Mouse (Mus musculus): ENCODE measurements at regions not wholly inside any gene's neighbourhood (a gene's known extent, or its start where the extent isn't known, plus 50 kb on each side); places are given as distances from the start of the nearest gene placed in this dataset.

GRCm38 (mm10) chr2:128374926-128375325, 216.1 kb upstream of the Spdye4c start:
- no peak for DNase-seq

GRCm38 (mm10) chr2:128375827-128376226, 215.2 kb upstream of the Spdye4c start:
- no peak for DNase-seq

GRCm38 (mm10) chr2:128377176-128377575, 213.8 kb upstream of the Spdye4c start:
- DNase-seq, result no peak

DNA sequence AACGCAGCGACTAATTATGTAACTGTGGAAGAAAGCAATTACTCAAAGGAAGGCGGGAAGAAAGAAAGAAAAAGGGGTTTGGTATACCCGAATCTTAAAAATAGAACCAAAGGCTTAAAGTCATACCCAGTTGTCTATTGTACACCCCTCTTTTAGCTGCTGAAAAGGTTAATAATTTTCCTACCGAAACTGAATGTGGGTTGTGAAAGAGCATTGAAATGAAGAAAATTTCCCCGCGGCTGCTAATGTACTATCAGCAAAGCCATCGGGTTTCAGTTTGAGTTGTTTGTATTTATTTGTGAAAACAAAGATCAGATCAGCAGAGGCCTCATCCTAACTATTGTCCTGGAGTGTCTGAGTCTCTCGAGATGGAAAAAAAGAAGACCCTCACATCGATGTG, 213.3 kb upstream of the Spdye4c start:
- no peak for DNase-seq

DNA sequence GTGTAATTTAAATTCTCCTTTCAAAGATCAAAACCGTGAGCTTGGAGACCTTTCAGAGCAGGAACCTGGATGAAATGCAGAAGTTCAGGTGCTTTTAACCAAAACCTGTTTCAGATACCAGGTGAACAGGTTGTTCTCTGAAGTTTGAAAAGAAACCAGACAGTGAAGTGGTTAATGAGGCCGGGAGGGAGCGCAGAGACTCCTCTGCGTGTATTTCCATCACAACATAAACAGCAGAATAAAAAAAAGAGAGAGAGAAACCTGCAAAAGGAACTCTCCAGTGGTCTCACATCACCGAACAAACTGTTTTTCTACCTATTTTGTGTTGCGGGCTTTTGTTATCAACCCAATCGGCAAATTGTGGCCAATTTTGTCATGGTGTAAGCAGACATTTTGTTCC, 212.6 kb upstream of the Spdye4c start:
- no peak for DNase-seq

DNA sequence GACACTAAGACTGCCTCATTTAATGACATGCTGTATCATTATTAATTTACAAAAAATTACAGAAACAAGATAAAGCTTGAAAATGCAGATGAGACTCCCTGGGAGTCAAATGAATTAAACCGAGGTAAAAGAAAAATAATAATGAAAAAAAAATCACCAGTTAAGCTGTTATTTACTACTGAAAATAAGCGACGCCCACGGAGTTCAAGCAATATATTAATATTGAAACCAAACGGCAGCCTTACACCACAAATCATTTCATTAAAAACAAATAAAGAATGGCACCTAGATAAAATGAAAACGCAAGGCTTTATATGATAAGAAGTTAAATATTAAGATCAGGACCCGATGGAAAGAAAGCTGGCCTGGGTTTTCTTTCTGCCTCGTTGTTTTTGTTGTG, 211.9 kb upstream of the Spdye4c start:
- DNase-seq, result no peak

DNA sequence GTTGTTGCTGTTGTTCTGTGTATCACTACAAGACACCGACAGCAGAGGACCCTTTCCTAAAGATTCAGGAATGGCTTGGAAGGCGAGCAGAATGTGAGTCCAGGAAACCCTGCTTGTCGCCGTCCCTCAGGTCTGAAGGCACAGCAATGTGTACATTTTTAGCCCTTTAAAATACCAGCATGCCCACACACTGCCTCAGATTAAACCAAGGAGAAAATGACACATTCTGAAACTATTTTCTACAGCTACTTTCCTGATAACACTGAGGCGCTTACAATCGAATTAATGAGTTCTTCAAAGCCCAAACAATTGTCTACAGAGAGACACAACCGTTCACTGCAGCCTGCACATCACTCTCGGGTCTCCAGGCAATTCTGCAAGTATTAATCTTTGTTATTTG, 211.5 kb upstream of the Spdye4c start:
- no peak for DNase-seq

DNA sequence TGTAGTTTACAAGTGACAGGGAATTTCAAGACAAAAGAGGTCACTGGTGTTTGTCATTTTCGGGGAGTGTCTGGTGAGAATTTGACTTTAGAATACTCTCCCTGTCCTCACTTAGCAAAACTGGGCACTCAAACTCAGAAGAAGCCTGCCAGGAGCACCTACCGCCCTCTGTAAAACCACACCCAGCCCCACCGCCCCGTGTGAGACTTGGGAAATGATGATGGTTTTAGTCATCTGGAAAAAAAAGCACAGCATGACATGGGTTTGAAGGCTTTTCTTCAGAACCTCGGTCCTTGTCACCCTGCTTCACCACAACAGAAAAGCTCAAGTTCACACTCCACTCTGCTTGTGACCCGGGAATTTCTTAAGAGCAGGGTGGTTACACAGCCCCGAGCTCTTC, 210.4 kb upstream of the Spdye4c start:
- DNase-seq, result no peak

- no peak for DNase-seq
Observed at GRCm38 (mm10) chr2:128381684-128382205, 209.3 kb upstream of the Spdye4c start.

DNA sequence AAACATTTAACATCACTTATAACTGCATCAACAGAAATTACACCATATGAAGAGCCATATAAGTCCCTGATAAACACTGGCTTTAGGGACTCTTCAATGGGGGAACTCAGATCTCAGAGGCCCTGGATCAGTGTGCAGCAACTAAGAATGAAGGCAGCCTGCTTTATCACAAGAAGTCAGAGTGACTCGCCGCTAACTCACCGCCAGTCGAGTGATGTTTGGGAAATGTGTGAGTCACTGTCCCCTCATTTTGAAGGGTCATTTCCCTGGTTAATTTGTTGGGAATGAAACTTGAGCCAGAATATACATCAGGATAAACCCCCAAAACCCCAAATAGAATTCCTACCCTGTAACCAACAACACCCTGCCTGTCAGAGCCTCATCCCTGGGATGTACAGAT, 208.5 kb upstream of the Spdye4c start:
- DNase-seq, result no peak

DNA sequence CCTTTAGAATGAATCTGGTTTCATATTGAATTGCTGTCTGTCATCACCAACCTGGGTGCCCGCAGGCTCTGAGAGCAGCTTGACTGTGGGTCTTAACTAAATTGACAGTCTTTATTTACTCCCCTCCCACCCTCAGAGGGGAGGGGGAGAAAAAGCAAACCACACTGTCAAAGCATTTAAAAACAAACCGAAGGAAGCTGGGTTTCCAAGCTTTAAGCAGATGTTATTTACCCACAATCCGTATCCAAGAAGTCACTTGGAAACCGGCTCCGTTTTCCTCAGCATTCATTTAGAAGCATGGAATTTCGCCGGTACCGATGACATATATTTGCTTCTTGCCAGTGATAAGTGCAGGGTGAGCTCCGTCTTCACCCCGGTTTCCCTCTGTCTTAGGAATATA, 206.4 kb upstream of the Spdye4c start:
- DNase-seq, result no peak

GRCm38 (mm10) chr2:128386846-128387621, 204.0 kb upstream of the Spdye4c start:
- no peak for DNase-seq

DNA sequence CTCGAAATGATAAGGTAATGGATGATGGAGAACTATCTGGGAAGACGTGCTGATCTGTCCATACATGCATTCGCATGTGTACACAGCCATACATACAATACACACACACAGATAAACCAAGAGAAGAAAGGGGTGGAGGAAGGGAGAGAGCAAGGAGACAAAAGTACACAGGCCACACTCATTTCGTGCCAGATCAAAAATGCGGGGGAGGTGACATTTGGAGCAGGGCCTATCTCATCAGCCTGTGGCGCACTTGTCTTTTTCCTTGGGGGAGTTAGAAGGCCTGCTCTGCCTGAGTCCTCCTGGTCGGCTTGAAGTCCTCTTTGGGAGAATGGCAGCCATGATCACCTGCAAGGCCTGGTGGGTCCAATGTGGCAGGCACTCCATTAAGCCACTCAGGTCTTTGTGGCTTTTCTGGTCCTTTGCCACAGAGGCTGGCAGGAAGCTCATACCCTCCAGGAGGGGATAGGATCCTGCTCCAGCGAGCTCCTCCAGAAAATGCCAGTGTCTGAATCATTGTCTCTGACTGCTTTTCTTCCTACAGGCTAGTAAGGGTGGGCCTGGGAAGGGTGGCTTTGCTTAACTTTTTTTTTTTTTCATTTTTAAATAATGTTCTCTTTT, 203.0 kb upstream of the Spdye4c start:
- DNase-seq, result no peak

GRCm38 (mm10) chr2:128388883-128389470, 202.0 kb upstream of the Spdye4c start:
- peak; percentile 14 for DNase-seq

DNA sequence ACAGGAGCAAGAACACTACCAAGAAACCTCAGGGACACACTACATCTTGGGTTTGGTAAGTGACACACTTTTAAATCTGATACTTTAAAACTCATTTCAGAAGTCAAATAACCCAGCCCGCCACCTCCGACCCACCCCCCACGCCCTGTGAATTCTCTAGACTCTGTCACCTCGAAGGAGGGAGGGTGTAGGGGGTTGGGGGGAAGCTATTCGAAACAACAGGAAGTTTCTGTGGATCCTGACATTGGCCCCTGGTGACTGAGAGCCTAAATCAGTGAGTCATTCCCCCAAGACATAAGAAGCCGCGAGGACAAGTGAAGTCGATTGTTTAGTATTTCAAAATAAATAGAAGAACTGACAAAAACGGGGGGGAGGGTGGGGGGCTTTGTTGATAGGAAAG, 198.7 kb upstream of the Spdye4c start:
- no peak for DNase-seq

- no peak for DNase-seq
Observed at GRCm38 (mm10) chr2:128393401-128393800, 197.6 kb upstream of the Spdye4c start.

DNA sequence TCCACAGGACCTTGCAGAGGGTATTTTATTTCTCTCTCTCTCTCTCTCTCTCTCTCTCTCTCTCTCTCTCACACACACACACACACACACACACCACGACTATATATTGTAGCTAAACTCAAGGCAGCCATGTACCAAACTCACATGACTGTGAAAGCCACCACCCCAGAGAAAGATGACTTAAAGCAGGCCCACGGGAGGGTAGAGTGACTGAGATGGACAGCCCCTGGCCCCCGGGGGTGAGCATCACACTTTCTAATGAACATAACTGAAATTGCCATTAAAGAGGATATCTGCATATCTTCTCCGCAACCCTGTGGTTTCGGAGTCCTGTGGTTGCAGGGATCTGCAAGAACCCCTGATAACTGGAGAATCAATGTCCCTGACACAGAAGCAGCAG, 197.1 kb upstream of the Spdye4c start:
- DNase-seq, result no peak

- no peak for DNase-seq
Observed at GRCm38 (mm10) chr2:128395308-128396007, 195.6 kb upstream of the Spdye4c start.

DNA sequence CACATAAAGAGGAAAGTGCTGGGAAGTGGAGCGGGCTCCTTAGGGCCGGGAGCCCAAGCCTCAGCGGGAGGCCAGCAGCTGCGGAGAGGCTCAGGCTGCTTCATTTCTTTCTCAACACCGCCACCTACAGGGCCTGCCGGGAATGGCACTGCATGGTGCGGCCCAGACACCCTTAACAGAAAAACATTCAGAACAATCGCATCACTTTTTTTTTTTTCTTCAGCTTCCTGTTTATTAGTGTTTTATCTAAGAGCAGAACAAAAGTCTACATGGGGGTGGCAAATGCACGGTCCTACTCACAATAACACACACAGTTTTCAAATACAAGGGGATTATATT, 195.0 kb upstream of the Spdye4c start:
- DNase-seq, result peak; percentile 84

DNA sequence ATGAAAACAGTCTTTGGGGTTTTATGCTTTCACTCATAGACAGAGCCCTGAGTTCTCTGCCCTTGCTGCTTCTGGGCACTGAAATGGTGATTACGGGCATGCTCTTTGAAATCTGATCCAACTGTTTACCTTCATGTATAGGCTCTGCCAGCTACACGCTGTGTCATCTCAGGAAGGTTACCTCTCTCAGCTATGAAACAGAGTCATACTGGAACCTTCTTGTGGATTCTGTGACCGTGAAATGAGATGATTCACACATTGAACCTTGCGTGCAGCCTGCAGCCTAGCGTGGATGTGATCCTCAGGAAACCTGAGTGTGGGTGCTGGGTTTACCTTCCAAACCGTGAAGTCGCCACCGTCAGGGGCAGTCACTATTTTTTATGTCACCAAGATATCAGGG, 189.7 kb upstream of the Spdye4c start:
- DNase-seq, result no peak

DNA sequence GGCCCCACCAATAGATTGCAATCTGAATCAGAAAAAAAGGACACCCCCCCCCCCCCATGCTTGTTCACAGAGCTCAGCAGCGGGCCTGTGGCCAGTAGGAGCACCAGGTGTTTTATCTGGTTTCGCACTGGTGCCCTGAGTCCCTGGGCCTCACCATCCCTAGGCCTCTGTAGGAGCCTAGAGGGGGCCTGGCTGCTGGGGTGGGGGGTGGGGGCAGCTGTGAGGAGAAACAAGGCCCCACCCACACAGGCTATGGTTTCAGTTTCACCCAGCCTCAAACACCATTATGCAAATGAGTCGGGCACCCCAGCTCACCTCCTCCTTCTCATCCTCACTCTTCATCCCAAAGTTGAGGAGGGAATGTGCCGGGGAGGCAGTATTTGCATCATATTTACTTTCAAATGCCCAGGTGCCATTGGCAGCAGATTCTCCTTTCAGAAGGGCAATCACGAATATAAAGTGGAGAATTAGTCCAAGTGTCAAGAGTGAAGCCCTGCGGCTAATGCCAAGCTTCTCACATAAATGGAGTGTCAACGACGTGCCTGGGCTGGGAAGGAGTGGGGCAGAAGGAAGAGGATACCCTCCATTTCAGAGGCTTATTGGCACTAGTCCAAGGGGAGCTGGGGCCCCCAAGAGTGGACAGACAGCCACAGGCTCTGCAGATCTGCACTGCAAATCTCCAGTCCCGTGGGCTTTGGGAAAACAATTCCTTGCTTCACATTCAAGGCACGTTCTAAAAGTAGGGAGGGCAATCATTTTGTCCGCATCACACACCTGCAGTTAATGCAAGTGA, 187.7 kb upstream of the Spdye4c start:
- no peak for DNase-seq

GRCm38 (mm10) chr2:128404405-128404804, 186.6 kb upstream of the Spdye4c start:
- DNase-seq, result no peak

DNA sequence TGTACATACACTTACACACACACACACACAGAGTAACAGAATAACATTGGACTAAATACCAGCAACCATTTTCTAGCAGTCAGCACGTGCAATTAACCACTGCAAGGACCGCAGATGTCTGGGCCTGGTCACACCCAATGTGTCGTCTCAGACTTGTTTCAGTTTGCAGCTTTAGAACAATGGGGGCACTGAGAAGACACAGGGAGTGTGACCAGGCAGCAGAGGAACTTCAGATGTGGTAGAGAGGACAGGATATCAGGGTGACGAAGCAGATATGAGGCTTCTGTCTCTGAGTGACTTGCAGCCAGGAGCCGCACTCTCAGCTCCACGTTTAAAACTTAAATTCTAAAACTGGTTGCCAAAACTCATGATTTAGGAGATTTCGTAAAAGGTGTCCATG, 183.9 kb upstream of the Spdye4c start:
- no peak for DNase-seq
